Mouse (Mus musculus): ENCODE results near the gene Gad1.

GRCm38 (mm10) chr2:70563721-70564645 lies 11.1 kb downstream of the Gad1 start:
- no peak for TF ChIP-seq POLR2A (IDR thresholded peaks at IDR 0.05; ENCODE audit: insufficient read depth, low read length)
- no peak for TF ChIP-seq CTCF (IDR thresholded peaks at IDR 0.05; ENCODE audit: low read depth, low read length)
- no peak for TF ChIP-seq EP300 (IDR thresholded peaks at IDR 0.05; ENCODE audit: insufficient read depth, low read depth, low read length)
